Mouse (Mus musculus): ENCODE data around the gene Fstl5. TPM values are rescaled to one million over a fixed set of nuclear protein-coding genes. Genes with fewer than 3 reads are reported as not detected.

The Fstl5 gene
- polyA plus RNA-seq, 1 experiment from 2014 or later: 8.1 TPM

- Histone ChIP-seq H3K27ac (ENCODE audit: low read length) (no peak overlapping the region), H3K4me1 (ENCODE audit: control insufficient read depth, insufficient read depth, low read length) (no peaks in the 10 kb centered on the region), H3K4me3 (ENCODE audit: low read depth, low read length) (no peak overlapping the region), H3K27me3 (ENCODE audit: control insufficient read depth, insufficient read depth, low read length) (no peaks in the 10 kb centered on the region), H3K9me3 (ENCODE audit: control insufficient read depth, low read depth, low read length) (no peaks in the 10 kb centered on the region), H3K9ac (replicated peaks; ENCODE audit: low read depth, low read length) (no peak overlapping the region), H3K4me2 (replicated peaks; ENCODE audit: low read depth, low read length) (no peak overlapping the region), H3K36me3 (ENCODE audit: control insufficient read depth, insufficient read depth, low read length) (no peaks in the 10 kb centered on the region)
- ATAC-seq (ENCODE audit: insufficient number of reproducible peaks, insufficient read depth, low FRiP score, low read depth): no peak
- 93% methylated on average over 1 of the region's 1 CpGs for WGBS
Observed at GRCm38 (mm10) chr3:76251385-76251784, 177.3 kb downstream of the Fstl5 start.

GRCm38 (mm10) chr3:76292993-76293392 is 218.9 kb downstream of the Fstl5 start:
- no peak overlapping the region for H3K4me2 ChIP-seq (replicated peaks; ENCODE audit: low read depth, low read length)
- H3K9me3 ChIP-seq (ENCODE audit: control insufficient read depth, low read depth, low read length): no peaks in the 10 kb centered on the region
- no peaks in the 10 kb centered on the region for H3K27me3 ChIP-seq (ENCODE audit: control insufficient read depth, insufficient read depth, low read length)
- no peaks in the 10 kb centered on the region for H3K36me3 ChIP-seq (ENCODE audit: control insufficient read depth, insufficient read depth, low read length)
- 76% methylated on average over 1 of the region's 1 CpGs for WGBS
- H3K4me1 ChIP-seq (ENCODE audit: control insufficient read depth, insufficient read depth, low read length): no peaks in the 10 kb centered on the region
- H3K9ac ChIP-seq (replicated peaks; ENCODE audit: low read depth, low read length): no peak overlapping the region
- H3K4me3 ChIP-seq (ENCODE audit: low read depth, low read length): no peak overlapping the region
- no peak overlapping the region for H3K27ac ChIP-seq (ENCODE audit: low read length)
- ATAC-seq (ENCODE audit: insufficient number of reproducible peaks, insufficient read depth, low FRiP score, low read depth): no peak

GRCm38 (mm10) chr3:76294394-76294793 is 220.3 kb downstream of the Fstl5 start:
- Histone ChIP-seq H3K27ac (ENCODE audit: low read length) (no peak overlapping the region), H3K4me3 (ENCODE audit: low read depth, low read length) (no peak overlapping the region), H3K36me3 (ENCODE audit: control insufficient read depth, insufficient read depth, low read length) (no peaks in the 10 kb centered on the region), H3K4me1 (ENCODE audit: control insufficient read depth, insufficient read depth, low read length) (no peaks in the 10 kb centered on the region), H3K4me2 (replicated peaks; ENCODE audit: low read depth, low read length) (no peak overlapping the region), H3K27me3 (ENCODE audit: control insufficient read depth, insufficient read depth, low read length) (no peaks in the 10 kb centered on the region), H3K9ac (replicated peaks; ENCODE audit: low read depth, low read length) (no peak overlapping the region), H3K9me3 (ENCODE audit: control insufficient read depth, low read depth, low read length) (no peaks in the 10 kb centered on the region)
- ATAC-seq (ENCODE audit: insufficient number of reproducible peaks, insufficient read depth, low FRiP score, low read depth): no peak
- WGBS: 30% methylated on average over 1 of the region's 1 CpGs

- Histone ChIP-seq H3K36me3 (ENCODE audit: control insufficient read depth, insufficient read depth, low read length) (no peaks in the 10 kb centered on the region), H3K9ac (replicated peaks; ENCODE audit: low read depth, low read length) (no peak overlapping the region), H3K4me2 (replicated peaks; ENCODE audit: low read depth, low read length) (no peak overlapping the region), H3K9me3 (ENCODE audit: control insufficient read depth, low read depth, low read length) (no peaks in the 10 kb centered on the region), H3K4me1 (ENCODE audit: control insufficient read depth, insufficient read depth, low read length) (no peaks in the 10 kb centered on the region), H3K4me3 (ENCODE audit: low read depth, low read length) (no peak overlapping the region), H3K27ac (ENCODE audit: low read length) (no peak overlapping the region), H3K27me3 (ENCODE audit: control insufficient read depth, insufficient read depth, low read length) (no peaks in the 10 kb centered on the region)
- ATAC-seq (ENCODE audit: insufficient number of reproducible peaks, insufficient read depth, low FRiP score, low read depth): no peak
- 92% methylated on average over 2 of the region's 2 CpGs for WGBS
Observed at GRCm38 (mm10) chr3:76301026-76301773, 227.1 kb downstream of the Fstl5 start.

GRCm38 (mm10) chr3:76316991-76317390 is 242.9 kb downstream of the Fstl5 start:
- Histone ChIP-seq H3K4me3 (ENCODE audit: low read depth, low read length) (no peak overlapping the region), H3K4me2 (replicated peaks; ENCODE audit: low read depth, low read length) (no peak overlapping the region), H3K27ac (ENCODE audit: low read length) (no peak overlapping the region), H3K4me1 (ENCODE audit: control insufficient read depth, insufficient read depth, low read length) (no peaks in the 10 kb centered on the region), H3K36me3 (ENCODE audit: control insufficient read depth, insufficient read depth, low read length) (no peaks in the 10 kb centered on the region), H3K9me3 (ENCODE audit: control insufficient read depth, low read depth, low read length) (no peaks in the 10 kb centered on the region; the same call in 1 of the 2 replicates), H3K9ac (replicated peaks; ENCODE audit: low read depth, low read length) (no peak overlapping the region), H3K27me3 (ENCODE audit: control insufficient read depth, insufficient read depth, low read length) (no peaks in the 10 kb centered on the region)
- 90% methylated on average over 3 of the region's 3 CpGs for WGBS
- no peak for ATAC-seq (ENCODE audit: insufficient number of reproducible peaks, insufficient read depth, low FRiP score, low read depth)

DNA sequence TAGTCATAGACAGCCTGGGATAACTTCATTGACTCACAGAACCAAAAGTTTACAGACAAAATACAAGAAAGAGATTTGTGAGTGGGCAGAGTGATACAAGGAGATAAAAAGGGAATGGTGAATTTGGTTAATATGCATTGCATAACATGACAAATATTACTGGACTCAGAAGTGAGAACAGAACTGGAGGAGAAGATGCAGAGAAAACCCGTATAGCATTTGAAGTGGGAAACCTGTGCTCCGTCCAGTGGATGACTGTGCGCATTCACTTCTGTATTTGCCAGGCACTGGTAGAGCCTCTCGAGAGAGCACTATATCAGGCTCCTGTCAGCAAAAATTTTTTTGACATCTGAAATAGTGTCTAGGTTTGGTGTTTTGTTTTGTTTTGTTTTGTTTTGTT is 245.5 kb downstream of the Fstl5 start:
- no peak overlapping the region for H3K9ac ChIP-seq (replicated peaks; ENCODE audit: low read depth, low read length)
- H3K27ac ChIP-seq (ENCODE audit: low read length): no peak overlapping the region
- no peak for ATAC-seq (ENCODE audit: insufficient number of reproducible peaks, insufficient read depth, low FRiP score, low read depth)
- H3K27me3 ChIP-seq (ENCODE audit: control insufficient read depth, insufficient read depth, low read length): no peaks in the 10 kb centered on the region
- H3K9me3 ChIP-seq (ENCODE audit: control insufficient read depth, low read depth, low read length): no peaks in the 10 kb centered on the region; the same call in 1 of the 2 replicates
- no peak overlapping the region for H3K4me3 ChIP-seq (ENCODE audit: low read depth, low read length)
- WGBS: 93% methylated on average over 4 of the region's 4 CpGs
- H3K4me1 ChIP-seq (ENCODE audit: control insufficient read depth, insufficient read depth, low read length): no peaks in the 10 kb centered on the region
- H3K36me3 ChIP-seq (ENCODE audit: control insufficient read depth, insufficient read depth, low read length): no peaks in the 10 kb centered on the region
- no peak overlapping the region for H3K4me2 ChIP-seq (replicated peaks; ENCODE audit: low read depth, low read length)

- no peak overlapping the region for H3K9ac ChIP-seq (replicated peaks; ENCODE audit: low read depth, low read length)
- H3K27me3 ChIP-seq (ENCODE audit: control insufficient read depth, insufficient read depth, low read length): no peaks in the 10 kb centered on the region
- ATAC-seq (ENCODE audit: insufficient number of reproducible peaks, insufficient read depth, low FRiP score, low read depth): no peak
- H3K4me1 ChIP-seq (ENCODE audit: control insufficient read depth, insufficient read depth, low read length): no peaks in the 10 kb centered on the region
- no peak overlapping the region for H3K27ac ChIP-seq (ENCODE audit: low read length)
- no peak overlapping the region for H3K4me3 ChIP-seq (ENCODE audit: low read depth, low read length)
- no peaks in the 10 kb centered on the region; the same call in 1 of the 2 replicates for H3K9me3 ChIP-seq (ENCODE audit: control insufficient read depth, low read depth, low read length)
- H3K36me3 ChIP-seq (ENCODE audit: control insufficient read depth, insufficient read depth, low read length): no peaks in the 10 kb centered on the region
- WGBS: 83% methylated on average over 1 of the region's 1 CpGs
- H3K4me2 ChIP-seq (replicated peaks; ENCODE audit: low read depth, low read length): no peak overlapping the region
Observed at GRCm38 (mm10) chr3:76322431-76322830, 248.4 kb downstream of the Fstl5 start.

GRCm38 (mm10) chr3:76336922-76337321 is 262.9 kb downstream of the Fstl5 start:
- no peak for ATAC-seq (ENCODE audit: insufficient number of reproducible peaks, insufficient read depth, low FRiP score, low read depth)
- Histone ChIP-seq H3K9me3 (ENCODE audit: control insufficient read depth, low read depth, low read length) (no peaks in the 10 kb centered on the region), H3K27ac (ENCODE audit: low read length) (no peak overlapping the region), H3K4me3 (ENCODE audit: low read depth, low read length) (no peak overlapping the region), H3K4me2 (replicated peaks; ENCODE audit: low read depth, low read length) (no peak overlapping the region), H3K36me3 (ENCODE audit: control insufficient read depth, insufficient read depth, low read length) (no peaks in the 10 kb centered on the region), H3K9ac (replicated peaks; ENCODE audit: low read depth, low read length) (no peak overlapping the region), H3K4me1 (ENCODE audit: control insufficient read depth, insufficient read depth, low read length) (no peaks in the 10 kb centered on the region), H3K27me3 (ENCODE audit: control insufficient read depth, insufficient read depth, low read length) (no peaks in the 10 kb centered on the region)
- WGBS: 83% methylated on average over 4 of the region's 4 CpGs

DNA sequence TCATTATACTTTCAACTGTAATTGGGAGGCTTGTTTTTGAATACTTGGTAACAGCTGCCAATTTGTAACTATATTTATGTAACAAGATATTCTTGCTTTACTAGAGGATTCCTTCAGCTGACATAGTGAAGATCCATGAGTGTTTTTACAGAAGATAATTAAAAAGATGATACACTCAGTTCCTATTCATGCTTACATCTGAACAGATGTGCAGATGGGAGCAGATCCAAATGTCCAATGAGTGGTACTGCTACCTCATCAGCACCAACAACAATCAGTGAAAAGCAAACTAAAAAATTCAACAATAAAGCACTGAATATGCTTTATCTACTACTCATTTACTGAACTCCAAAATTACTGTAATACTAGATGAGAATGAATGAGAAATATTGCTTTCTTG is 292.9 kb downstream of the Fstl5 start:
- H3K9ac ChIP-seq (replicated peaks; ENCODE audit: low read depth, low read length): no peak overlapping the region
- no peak overlapping the region for H3K27ac ChIP-seq (ENCODE audit: low read length)
- no peaks in the 10 kb centered on the region for H3K36me3 ChIP-seq (ENCODE audit: control insufficient read depth, insufficient read depth, low read length)
- no peak overlapping the region for H3K4me2 ChIP-seq (replicated peaks; ENCODE audit: low read depth, low read length)
- H3K27me3 ChIP-seq (ENCODE audit: control insufficient read depth, insufficient read depth, low read length): no peaks in the 10 kb centered on the region
- no peaks in the 10 kb centered on the region for H3K4me1 ChIP-seq (ENCODE audit: control insufficient read depth, insufficient read depth, low read length)
- no peak for ATAC-seq (ENCODE audit: insufficient number of reproducible peaks, insufficient read depth, low FRiP score, low read depth)
- H3K4me3 ChIP-seq (ENCODE audit: low read depth, low read length): no peak overlapping the region
- no peaks in the 10 kb centered on the region for H3K9me3 ChIP-seq (ENCODE audit: control insufficient read depth, low read depth, low read length)

Measured in stomach, embryonic 14.5 days (tissue).